Mouse (Mus musculus) heart, embryonic 16.5 days (tissue): ENCODE data around the gene Ilkap. TPM values are rescaled to one million over a fixed set of nuclear protein-coding genes. Genes with fewer than 3 reads are reported as not detected.

ENCODE experiments used
- ATAC-seq: fragments of 200-750 bp; cut with Nextera tagmentation; replicated peaks from 2 replicates; pipeline ENCODE4 v1.8.0; 2017; ENCODE audit warnings: moderate number of reproducible peaks; ENCODE audit not compliant: insufficient read depth, low FRiP score; ENCODE audit errors: extremely low read depth
- H3K27ac ChIP-seq: fragments of 300-500 bp; sonication (generic); 2 replicates; pipeline ENCODE4 v1.5.1; 2014; ENCODE audit warnings: mild to moderate bottlenecking, low read length, control low read depth, moderate library complexity
- H3K27me3 ChIP-seq: fragments of 300-500 bp; sonication (generic); 2 replicates; pipeline ENCODE4 v1.6.1; 2014; ENCODE audit warnings: low read length, mixed read lengths; ENCODE audit not compliant: control insufficient read depth, insufficient read depth
- H3K36me3 ChIP-seq: fragments of 300-500 bp; sonication (generic); 2 replicates; pipeline ENCODE4 v1.6.1; 2014; ENCODE audit not compliant: control insufficient read depth, insufficient read depth
- H3K4me1 ChIP-seq: fragments of 300-500 bp; sonication (generic); 2 replicates; pipeline ENCODE4 v1.6.1; 2014; ENCODE audit warnings: low read length, mixed read lengths; ENCODE audit not compliant: control insufficient read depth, insufficient read depth
- H3K4me2 ChIP-seq: fragments of 300-500 bp; sonication (generic); 2 replicates; pipeline ENCODE4 v1.6.1; 2014; ENCODE audit warnings: low read depth, mild to moderate bottlenecking, control low read depth, low read length
- H3K4me3 ChIP-seq: fragments of 300-500 bp; sonication (generic); 2 replicates; pipeline ENCODE4 v1.5.1; 2014; ENCODE audit warnings: mild to moderate bottlenecking, control low read depth, low read length
- H3K9ac ChIP-seq: fragments of 300-500 bp; sonication (generic); 2 replicates; pipeline ENCODE4 v1.6.1; 2014; ENCODE audit warnings: low read length, control low read depth
- H3K9me3 ChIP-seq: fragments of 300-500 bp; sonication (generic); replicated peaks from 2 replicates; pipeline ENCODE4 v1.6.1; 2016; ENCODE audit warnings: low read length; ENCODE audit not compliant: control insufficient read depth
- WGBS: fragments of 180-500 bp; shearing (Covaris S2); extraction: QIAGEN DNeasy Blood & Tissue Kit; methylation state at CpG from one replicate; pipeline ENCODE4 v1.1.7; 2014; 5-methylcytosine and 5-hydroxymethylcytosine counted together
- polyA plus RNA-seq: library from polyadenylated mRNA; unstranded; fragments of >200 nt; fragmentation: Nextera tagmentation; extraction: Ambion mirVana; gene quantifications from 2 replicates; pipeline ENCODE4 v1.2.1, GENCODE M21; 2015

Gene Ilkap
- polyA plus RNA-seq: 112 and 113 TPM in 2 replicates

GRCm38 (mm10) chr1:91398260-91399062 lies at the start of gene Ilkap:
Gene Ilkap (minus strand): TSS chr1:91398815.
- Histone ChIP-seq H3K4me2 (peak within 1 kb of the TSS; percentile 82), H3K36me3 (0 out of 2 replicates have a peak, but pooled peaks cover 3% of the 10 kb centered on the region), H3K4me3 (peak within 1 kb of the TSS; percentile 93), H3K27ac (peak within 1 kb of the TSS; percentile 89), H3K9me3 (no peaks in the 10 kb centered on the region), H3K4me1 (peaks cover 17% of the 10 kb centered on the region), H3K9ac (peak within 1 kb of the TSS; percentile 97), H3K27me3 (no peaks in the 10 kb centered on the region)
- ATAC-seq: peak; percentile 97
- under 1% methylated on average over 86 of the region's 91 CpGs for WGBS

GRCm38 (mm10) chr1:91446511-91446910 lies 47.9 kb upstream of the Ilkap start:
- peaks cover 6% of the 10 kb centered on the region for H3K9me3 ChIP-seq
- peaks cover 20% of the 10 kb centered on the region for H3K36me3 ChIP-seq
- no peaks in the 10 kb centered on the region for H3K27me3 ChIP-seq
- peak overlapping the region; percentile 38; the same call in 1 of the 2 replicates for H3K9ac ChIP-seq
- no peak overlapping the region for H3K4me2 ChIP-seq
- no peak overlapping the region for H3K4me3 ChIP-seq
- H3K27ac ChIP-seq: peak overlapping the region; percentile 88
- no peak for ATAC-seq
- peaks cover 42% of the 10 kb centered on the region for H3K4me1 ChIP-seq
- WGBS: 74% methylated on average over 4 of the region's 4 CpGs

- no peak overlapping the region for H3K4me3 ChIP-seq
- peaks cover 38% of the 10 kb centered on the region for H3K4me1 ChIP-seq
- 17% methylated on average over 8 of the region's 8 CpGs for WGBS
- peaks cover 6% of the 10 kb centered on the region for H3K9me3 ChIP-seq
- H3K9ac ChIP-seq: peak overlapping the region; percentile 38
- H3K36me3 ChIP-seq: peaks cover 20% of the 10 kb centered on the region
- H3K27ac ChIP-seq: peak overlapping the region; percentile 88
- ATAC-seq: peak; percentile 49
- H3K27me3 ChIP-seq: no peaks in the 10 kb centered on the region
- H3K4me2 ChIP-seq: no peak overlapping the region
These were observed 47.4 kb upstream of the Ilkap start for GRCm38 (mm10) chr1:91446060-91446459.

DNA sequence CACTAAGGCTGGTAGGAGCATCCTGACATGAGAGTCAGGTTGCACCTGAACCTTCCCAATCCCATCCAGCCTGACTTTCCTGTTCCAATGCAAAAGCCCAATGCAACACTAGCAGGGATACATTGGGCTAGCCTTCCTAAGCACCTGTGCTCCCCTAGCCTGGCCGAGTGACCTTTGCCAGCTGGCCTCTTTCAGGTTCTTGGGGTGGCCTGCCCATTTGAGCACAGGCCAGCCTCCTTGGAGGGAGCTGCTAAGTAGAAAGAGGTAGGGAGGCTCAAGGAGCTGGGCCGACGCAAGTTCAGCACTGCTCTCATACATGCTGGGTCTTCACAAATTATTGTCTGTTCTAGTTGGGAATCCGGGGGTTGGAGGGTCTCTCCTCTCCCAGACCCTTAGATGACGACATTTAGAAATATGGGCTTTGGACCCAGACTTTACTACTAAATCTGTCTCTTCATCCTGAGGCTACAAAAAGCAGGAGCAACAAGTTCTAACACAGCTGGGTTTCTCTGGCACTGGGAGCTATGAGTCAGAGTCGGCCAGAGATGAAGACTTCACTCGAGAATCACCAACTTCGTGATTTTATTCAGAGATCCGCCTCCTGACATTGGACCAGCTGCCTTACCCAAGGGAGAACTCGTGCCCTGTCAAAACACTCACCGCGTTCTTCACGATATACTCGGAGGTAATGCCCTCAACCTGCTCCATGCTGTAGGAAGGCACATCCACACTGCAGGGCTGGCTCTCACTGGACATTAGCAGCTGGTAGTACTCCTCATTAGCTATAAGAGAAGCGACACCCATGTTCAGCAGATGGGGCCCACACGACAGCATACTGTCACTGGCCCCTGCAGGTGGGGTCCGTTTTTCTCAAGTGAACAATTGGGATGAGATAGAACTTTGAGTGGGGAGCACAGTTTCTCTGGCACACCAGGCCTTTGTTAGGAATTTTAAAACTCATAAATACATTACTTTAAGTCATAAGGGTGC lies 46.5 kb upstream of the Ilkap start:
- Histone ChIP-seq H3K9me3 (peaks cover 6% of the 10 kb centered on the region), H3K27ac (peak overlapping the region; percentile 88), H3K36me3 (peaks cover 23% of the 10 kb centered on the region), H3K4me3 (no peak overlapping the region), H3K4me2 (no peak overlapping the region), H3K27me3 (no peaks in the 10 kb centered on the region), H3K4me1 (peaks cover 34% of the 10 kb centered on the region), H3K9ac (peak overlapping the region; percentile 37; the same call in 1 of the 2 replicates)
- 87% methylated on average over 17 of the region's 17 CpGs for WGBS
- ATAC-seq: no peak

GRCm38 (mm10) chr1:91442350-91442990 lies 43.9 kb upstream of the Ilkap start:
- H3K4me2 ChIP-seq: no peak overlapping the region
- no peak overlapping the region for H3K27ac ChIP-seq
- no peak for ATAC-seq
- no peak overlapping the region for H3K9ac ChIP-seq
- no peak overlapping the region for H3K4me3 ChIP-seq
- H3K9me3 ChIP-seq: peaks cover 4% of the 10 kb centered on the region
- H3K36me3 ChIP-seq: peaks cover 25% of the 10 kb centered on the region
- H3K4me1 ChIP-seq: peaks cover 17% of the 10 kb centered on the region
- WGBS: 82% methylated on average over 6 of the region's 7 CpGs
- no peaks in the 10 kb centered on the region for H3K27me3 ChIP-seq

- no peak overlapping the region for H3K9ac ChIP-seq
- no peak for ATAC-seq
- 87% methylated on average over 3 of the region's 3 CpGs for WGBS
- no peaks in the 10 kb centered on the region for H3K9me3 ChIP-seq
- no peaks in the 10 kb centered on the region for H3K27me3 ChIP-seq
- H3K4me3 ChIP-seq: no peak overlapping the region
- H3K36me3 ChIP-seq: peaks cover 21% of the 10 kb centered on the region
- H3K4me2 ChIP-seq: no peak overlapping the region
- H3K27ac ChIP-seq: no peak overlapping the region
- H3K4me1 ChIP-seq: peaks cover 20% of the 10 kb centered on the region
These were observed 43.2 kb upstream of the Ilkap start for GRCm38 (mm10) chr1:91441855-91442254.

DNA sequence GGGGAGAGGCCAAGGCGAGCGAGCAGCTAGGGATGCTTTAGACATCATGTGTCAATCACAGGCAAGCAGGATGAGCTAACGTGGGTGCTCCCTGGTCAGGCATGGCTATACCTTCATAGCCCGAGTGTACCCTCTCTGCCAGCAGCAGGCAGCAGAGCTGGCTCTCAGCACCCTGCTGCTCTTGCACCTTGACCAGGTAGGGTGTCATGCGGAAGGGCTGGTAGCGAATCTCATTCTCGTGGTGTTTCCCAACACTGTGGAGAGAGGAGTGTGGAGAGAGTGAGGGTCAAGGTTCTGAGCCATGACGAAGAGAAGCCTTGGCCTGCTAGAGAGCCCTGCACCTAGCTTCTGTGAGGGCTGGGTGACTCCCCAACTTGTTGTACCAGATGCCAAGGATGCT lies 41.2 kb upstream of the Ilkap start:
- Histone ChIP-seq H3K36me3 (peaks cover 19% of the 10 kb centered on the region), H3K9me3 (no peaks in the 10 kb centered on the region), H3K27ac (no peak overlapping the region), H3K4me2 (no peak overlapping the region), H3K27me3 (no peaks in the 10 kb centered on the region), H3K4me1 (peaks cover 25% of the 10 kb centered on the region), H3K4me3 (no peak overlapping the region), H3K9ac (no peak overlapping the region)
- no peak for ATAC-seq
- WGBS: 87% methylated on average over 8 of the region's 8 CpGs

DNA sequence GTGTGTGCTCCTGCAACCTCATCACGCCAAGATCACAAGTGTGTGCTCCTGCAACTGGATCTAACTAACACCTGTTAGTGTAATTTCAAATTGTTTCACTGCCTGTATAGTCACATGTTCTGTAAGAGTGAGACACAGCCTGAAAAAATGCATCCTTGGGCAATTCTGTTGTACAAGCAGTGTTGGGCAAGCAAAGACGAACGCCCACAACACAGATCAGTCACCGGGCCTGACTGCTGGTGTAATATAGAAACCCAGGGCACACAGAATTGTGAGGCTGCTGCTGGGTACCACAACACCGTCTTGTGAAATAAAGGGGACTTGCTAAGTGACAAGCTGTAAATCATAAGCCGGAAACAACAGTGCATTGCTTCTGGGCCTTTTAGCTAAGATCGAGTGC lies 39.0 kb upstream of the Ilkap start:
- no peak for ATAC-seq
- H3K4me2 ChIP-seq: no peak overlapping the region
- H3K36me3 ChIP-seq: peaks cover 25% of the 10 kb centered on the region
- H3K4me1 ChIP-seq: peaks cover 25% of the 10 kb centered on the region
- no peak overlapping the region for H3K9ac ChIP-seq
- no peaks in the 10 kb centered on the region for H3K27me3 ChIP-seq
- 88% methylated on average over 7 of the region's 7 CpGs for WGBS
- H3K9me3 ChIP-seq: no peaks in the 10 kb centered on the region
- H3K4me3 ChIP-seq: no peak overlapping the region
- no peak overlapping the region for H3K27ac ChIP-seq
